Mouse (Mus musculus): ENCODE results near the gene Anxa2.

The Anxa2 gene

GRCm38 (mm10) chr9:69508016-69508415 lies 54.6 kb downstream of the Anxa2 start:
- in situ Hi-C loops (cut with MseI, MboI) = no loop called here

GRCm38 (mm10) chr9:69511881-69512590 lies 58.6 kb downstream of the Anxa2 start:
- in situ Hi-C loops (cut with MseI, MboI) = no loop called here

- in situ Hi-C loops (cut with MseI, MboI) = no loop called here
Measured at GRCm38 (mm10) chr9:69512726-69513125, 59.3 kb downstream of the Anxa2 start.

GRCm38 (mm10) chr9:69514206-69514605 lies 60.8 kb downstream of the Anxa2 start:
- in situ Hi-C loops (cut with MseI, MboI) = no loop called here

- in situ Hi-C loops (cut with MseI, MboI) = no loop called here
Measured at GRCm38 (mm10) chr9:69515416-69515815, 62.0 kb downstream of the Anxa2 start.

GRCm38 (mm10) chr9:69517387-69518035 lies 64.1 kb downstream of the Anxa2 start:
- in situ Hi-C loops (cut with MseI, MboI) = no loop called here
